Mouse (Mus musculus): ENCODE measurements around the gene Vwa3a. TPM values are rescaled to one million over a fixed set of nuclear protein-coding genes. Genes with fewer than 3 reads are reported as not detected.
"Not testable (repeated sequence)": the region's sequence is repeated elsewhere in the genome, so short reads cannot be mapped to it uniquely, and the experiment has no call there.

Gene Vwa3a
- total RNA-seq, 1 experiment = 0.18 TPM

- no peak for DNase-seq (ENCODE audit: low read depth, low spot score)
- H3K9me3 ChIP-seq (ENCODE audit: control insufficient read depth, insufficient read depth, low read depth, low read length) = no peaks in the 10 kb centered on the region
- no peak overlapping the region for H3K27ac ChIP-seq (ENCODE audit: insufficient read depth, low read depth, low read length, poor library complexity, severe bottlenecking)
- TF ChIP-seq HCFC1 (IDR thresholded peaks at IDR 0.05; ENCODE audit: borderline replicate concordance, insufficient read depth, low read length) = no peak
- no peak for TF ChIP-seq MAFK (IDR thresholded peaks at IDR 0.05; ENCODE audit: insufficient read depth, low read depth, low read length)
- TF ChIP-seq ZNF384 (IDR thresholded peaks at IDR 0.05; ENCODE audit: low read depth, low read length) = no peak
- no peak for TF ChIP-seq CHD2 (IDR thresholded peaks at IDR 0.05; ENCODE audit: low read depth, low read length)
- TF ChIP-seq ZC3H11A (IDR thresholded peaks at IDR 0.05; ENCODE audit: borderline replicate concordance, low read depth, low read length) = no peak
- no peak overlapping the region for H3K4me3 ChIP-seq (ENCODE audit: insufficient read depth in 1 of 2, low read depth in 1 of 2, low read length in 2 of 2, poor library complexity in 1 of 2, severe bottlenecking in 1 of 2)
- no peak overlapping the region for H3K9ac ChIP-seq (ENCODE audit: insufficient read depth, low read depth, low read length, poor library complexity, severe bottlenecking)
- peaks cover 2 to 5% of the 10 kb centered on the region in 2 experiments; a peak in 2 of 4 replicates for H3K4me1 ChIP-seq (ENCODE audit: control insufficient read depth in 2 of 2, insufficient read depth in 2 of 2, low read length in 2 of 2, poor library complexity in 1 of 2)
- no peaks in the 10 kb centered on the region for H3K36me3 ChIP-seq (ENCODE audit: control insufficient read depth, insufficient read depth, low read length, poor library complexity, severe bottlenecking)
- in situ Hi-C loops (cut with MboI; ENCODE audit: low sequenced_read_pairs in 2 of 2, unreplicated experiment in 2 of 2) = no loop called here
Measured at GRCm38 (mm10) chr7:120712071-120712470, 27.0 kb upstream of the Vwa3a start.

GRCm38 (mm10) chr7:120713225-120713624, 25.9 kb upstream of the Vwa3a start:
- Histone ChIP-seq H3K36me3 (ENCODE audit: control insufficient read depth, insufficient read depth, low read length, poor library complexity, severe bottlenecking) (no peaks in the 10 kb centered on the region), H3K9me3 (ENCODE audit: control insufficient read depth, insufficient read depth, low read depth, low read length) (no peaks in the 10 kb centered on the region), H3K9ac (ENCODE audit: insufficient read depth, low read depth, low read length, poor library complexity, severe bottlenecking) (no peak overlapping the region), H3K27ac (ENCODE audit: insufficient read depth, low read depth, low read length, poor library complexity, severe bottlenecking) (no peak overlapping the region), H3K4me3 (ENCODE audit: insufficient read depth in 1 of 2, low read depth in 1 of 2, low read length in 2 of 2, poor library complexity in 1 of 2, severe bottlenecking in 1 of 2) (peak overlapping the region in 1 of 2 experiments; percentile 59; a peak in 3 of 4 replicates), H3K4me1 (ENCODE audit: control insufficient read depth in 2 of 2, insufficient read depth in 2 of 2, low read length in 2 of 2, poor library complexity in 1 of 2) (peaks cover 0 to 5% of the 10 kb centered on the region in 2 experiments; a peak in 2 of 4 replicates)
- TF ChIP-seq CHD2 (IDR thresholded peaks at IDR 0.05; ENCODE audit: low read depth, low read length) (no peak), HCFC1 (IDR thresholded peaks at IDR 0.05; ENCODE audit: borderline replicate concordance, insufficient read depth, low read length) (no peak), ZC3H11A (IDR thresholded peaks at IDR 0.05; ENCODE audit: borderline replicate concordance, low read depth, low read length) (no peak), ZNF384 (IDR thresholded peaks at IDR 0.05; ENCODE audit: low read depth, low read length) (peak; percentile 47; the same call in 1 of the 2 replicates), MAFK (IDR thresholded peaks at IDR 0.05; ENCODE audit: insufficient read depth, low read depth, low read length) (no peak)
- DNase-seq (ENCODE audit: low read depth, low spot score) = no peak
- in situ Hi-C loops (cut with MboI; ENCODE audit: low sequenced_read_pairs in 2 of 2, unreplicated experiment in 2 of 2) = no loop called here

GRCm38 (mm10) chr7:120713951-120714350, 25.2 kb upstream of the Vwa3a start:
- 0 out of 2 replicates have a peak, but pooled peaks have one; percentile 32 for TF ChIP-seq CHD2 (IDR thresholded peaks at IDR 0.05; ENCODE audit: low read depth, low read length)

GRCm38 (mm10) chr7:120717261-120717660, 21.9 kb upstream of the Vwa3a start:
- Histone ChIP-seq H3K4me1 (ENCODE audit: control insufficient read depth in 2 of 2, insufficient read depth in 2 of 2, low read length in 2 of 2, poor library complexity in 1 of 2) (peaks cover 0 to 5% of the 10 kb centered on the region in 2 experiments; a peak in 2 of 4 replicates), H3K9me3 (ENCODE audit: control insufficient read depth, insufficient read depth, low read depth, low read length) (no peaks in the 10 kb centered on the region), H3K4me3 (ENCODE audit: insufficient read depth in 1 of 2, low read depth in 1 of 2, low read length in 2 of 2, poor library complexity in 1 of 2, severe bottlenecking in 1 of 2) (no peak overlapping the region), H3K36me3 (ENCODE audit: control insufficient read depth, insufficient read depth, low read length, poor library complexity, severe bottlenecking) (no peaks in the 10 kb centered on the region), H3K9ac (ENCODE audit: insufficient read depth, low read depth, low read length, poor library complexity, severe bottlenecking) (no peak overlapping the region), H3K27ac (ENCODE audit: insufficient read depth, low read depth, low read length, poor library complexity, severe bottlenecking) (no peak overlapping the region)
- DNase-seq (ENCODE audit: low read depth, low spot score) = no peak
- in situ Hi-C loops (cut with MboI; ENCODE audit: low sequenced_read_pairs in 2 of 2, unreplicated experiment in 2 of 2) = no loop called here
- no peak for TF ChIP-seq ZNF384 (IDR thresholded peaks at IDR 0.05; ENCODE audit: low read depth, low read length)
- TF ChIP-seq ZC3H11A (IDR thresholded peaks at IDR 0.05; ENCODE audit: borderline replicate concordance, low read depth, low read length) = no peak
- TF ChIP-seq HCFC1 (IDR thresholded peaks at IDR 0.05; ENCODE audit: borderline replicate concordance, insufficient read depth, low read length) = no peak
- no peak for TF ChIP-seq MAFK (IDR thresholded peaks at IDR 0.05; ENCODE audit: insufficient read depth, low read depth, low read length)
- TF ChIP-seq CHD2 (IDR thresholded peaks at IDR 0.05; ENCODE audit: low read depth, low read length) = no peak

More at GRCm38 (mm10) chr7:120713951-120714350, 25.2 kb upstream of the Vwa3a start:
- H3K9me3 ChIP-seq (ENCODE audit: control insufficient read depth, insufficient read depth, low read depth, low read length); H3K36me3 ChIP-seq (ENCODE audit: control insufficient read depth, insufficient read depth, low read length, poor library complexity, severe bottlenecking); H3K27ac ChIP-seq (ENCODE audit: insufficient read depth, low read depth, low read length, poor library complexity, severe bottlenecking); in situ Hi-C loops (cut with MboI; ENCODE audit: low sequenced_read_pairs in 2 of 2, unreplicated experiment in 2 of 2); DNase-seq (ENCODE audit: low read depth, low spot score); H3K4me1 ChIP-seq (ENCODE audit: control insufficient read depth in 2 of 2, insufficient read depth in 2 of 2, low read length in 2 of 2, poor library complexity in 1 of 2): not testable (repeated sequence)
- Histone ChIP-seq H3K4me3 (ENCODE audit: insufficient read depth in 1 of 2, low read depth in 1 of 2, low read length in 2 of 2, poor library complexity in 1 of 2, severe bottlenecking in 1 of 2) (peak overlapping the region; percentile 37 to 59; a peak in 3 of 4 replicates), H3K9ac (ENCODE audit: insufficient read depth, low read depth, low read length, poor library complexity, severe bottlenecking) (peak overlapping the region; percentile 32; the same call in 1 of the 2 replicates)

GRCm38 (mm10) chr7:120721051-120721450, 18.1 kb upstream of the Vwa3a start:
- H3K27ac ChIP-seq (ENCODE audit: insufficient read depth, low read depth, low read length, poor library complexity, severe bottlenecking) = no peak overlapping the region
- no peak overlapping the region for H3K9ac ChIP-seq (ENCODE audit: insufficient read depth, low read depth, low read length, poor library complexity, severe bottlenecking)
- in situ Hi-C loops (cut with MboI; ENCODE audit: low sequenced_read_pairs in 2 of 2, unreplicated experiment in 2 of 2) = no loop called here
- DNase-seq (ENCODE audit: low read depth, low spot score) = no peak
- no peak overlapping the region for H3K4me3 ChIP-seq (ENCODE audit: insufficient read depth in 1 of 2, low read depth in 1 of 2, low read length in 2 of 2, poor library complexity in 1 of 2, severe bottlenecking in 1 of 2)
- no peaks in the 10 kb centered on the region for H3K9me3 ChIP-seq (ENCODE audit: control insufficient read depth, insufficient read depth, low read depth, low read length)
- no peaks in the 10 kb centered on the region; a peak in 1 of 4 replicates for H3K4me1 ChIP-seq (ENCODE audit: control insufficient read depth in 2 of 2, insufficient read depth in 2 of 2, low read length in 2 of 2, poor library complexity in 1 of 2)
- H3K36me3 ChIP-seq (ENCODE audit: control insufficient read depth, insufficient read depth, low read length, poor library complexity, severe bottlenecking) = no peaks in the 10 kb centered on the region; the same call in 1 of the 2 replicates
- TF ChIP-seq HCFC1 (IDR thresholded peaks at IDR 0.05; ENCODE audit: borderline replicate concordance, insufficient read depth, low read length) = no peak
- no peak for TF ChIP-seq MAFK (IDR thresholded peaks at IDR 0.05; ENCODE audit: insufficient read depth, low read depth, low read length)
- TF ChIP-seq CHD2 (IDR thresholded peaks at IDR 0.05; ENCODE audit: low read depth, low read length) = no peak
- no peak for TF ChIP-seq ZC3H11A (IDR thresholded peaks at IDR 0.05; ENCODE audit: borderline replicate concordance, low read depth, low read length)
- no peak for TF ChIP-seq ZNF384 (IDR thresholded peaks at IDR 0.05; ENCODE audit: low read depth, low read length)

Measured in ES-E14 (cell line).